Mouse (Mus musculus) brain, embryonic 18.5 days (tissue): ENCODE measurements around the gene Cnn2.

Experiments used
- DNase-seq: peaks from one replicate; pipeline ENCODE4 v3.0.0-alpha.2; 2012; ENCODE audit warnings: low read depth, low spot score

Gene Cnn2

GRCm38 (mm10) chr10:79989870-79990269, 1.5 kb downstream of the Cnn2 start:
- DNase-seq = no peak

DNA sequence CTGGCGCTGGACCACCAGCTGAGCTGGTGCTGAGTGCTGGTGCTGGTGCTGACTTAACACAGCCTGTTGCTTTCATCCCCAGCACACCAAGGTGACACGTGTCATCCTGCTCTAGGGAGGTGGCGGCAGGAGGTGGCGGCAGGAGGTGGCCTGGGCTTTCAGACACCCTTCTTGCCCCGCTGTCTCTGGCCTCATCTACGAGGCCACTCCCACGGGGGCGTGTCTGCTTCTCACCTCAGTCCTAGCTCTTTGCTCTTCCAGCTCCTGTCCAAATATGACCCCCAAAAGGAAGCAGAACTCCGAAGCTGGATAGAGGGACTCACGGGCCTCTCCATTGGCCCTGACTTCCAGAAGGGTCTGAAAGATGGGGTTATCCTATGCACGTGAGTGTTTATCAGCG, 2.7 kb downstream of the Cnn2 start:
- DNase-seq = no peak

GRCm38 (mm10) chr10:79991548-79991947, 3.2 kb downstream of the Cnn2 start:
- no peak for DNase-seq

- DNase-seq = no peak
These were observed 6.2 kb downstream of the Cnn2 start for GRCm38 (mm10) chr10:79994397-79995115.

DNA sequence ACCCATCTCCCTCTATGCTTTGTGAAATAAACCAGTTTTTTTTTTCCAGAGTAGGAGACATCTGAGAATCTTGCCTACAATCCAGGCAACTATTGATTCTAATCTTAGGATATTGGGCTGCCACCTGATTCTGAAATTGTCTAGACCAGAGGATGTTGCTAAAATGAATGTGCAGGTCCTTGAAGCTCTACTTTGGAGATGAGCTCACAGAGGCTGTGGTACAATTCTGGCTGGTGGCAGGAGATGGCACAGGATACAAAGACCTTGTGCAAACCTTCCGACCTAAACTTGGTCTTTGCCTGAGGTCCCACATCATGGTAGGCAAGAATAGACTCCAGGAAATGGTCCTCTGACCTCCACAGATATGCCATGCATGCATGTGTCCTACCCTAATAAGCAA, 7.3 kb downstream of the Cnn2 start:
- DNase-seq = no peak

DNA sequence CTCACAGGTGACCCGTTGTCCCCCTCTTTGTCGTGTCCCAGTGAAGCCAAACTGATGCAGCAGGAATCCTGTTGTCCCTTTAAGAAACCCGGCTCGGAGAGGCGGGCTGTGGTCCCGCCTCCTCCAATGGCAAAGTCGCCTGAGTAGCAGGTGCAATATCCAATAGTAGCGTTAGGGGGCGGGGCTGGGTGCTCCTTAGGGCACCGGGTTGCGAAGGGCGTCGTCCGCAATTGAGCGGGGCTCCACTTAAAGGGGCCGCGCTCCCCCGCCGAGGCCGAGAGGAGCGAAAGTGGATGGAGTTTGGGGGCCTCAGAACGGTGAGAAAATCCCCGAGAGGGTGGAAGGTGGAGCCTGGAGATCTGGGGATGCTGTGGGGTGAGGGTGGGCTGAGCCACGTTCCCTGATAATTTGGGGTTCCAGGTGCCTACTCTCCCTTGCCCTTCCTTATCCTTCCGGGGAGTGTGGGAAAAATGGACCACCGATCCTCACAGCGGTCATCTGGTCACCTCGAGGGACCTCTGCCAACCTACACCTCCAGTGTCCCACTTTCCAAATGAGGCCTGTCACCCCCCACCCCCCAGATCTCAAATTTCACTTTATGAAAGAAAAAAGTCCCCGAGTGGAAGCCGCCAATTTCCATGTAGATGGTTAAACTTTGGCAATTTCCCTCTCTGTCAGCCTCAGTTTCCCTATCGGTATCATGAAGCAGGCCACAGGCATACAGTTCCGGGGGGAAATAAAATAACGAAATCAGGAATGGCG, 8.1 kb downstream of the Cnn2 start, which contains the start of gene Abca7:
Abca7 (plus strand) TSS at position 223 of the 762 bp plus-strand sequence.
- peak; percentile 82 for DNase-seq

- peak; percentile 72 for DNase-seq
These were observed 8.8 kb downstream of the Cnn2 start for GRCm38 (mm10) chr10:79997034-79997760.

DNA sequence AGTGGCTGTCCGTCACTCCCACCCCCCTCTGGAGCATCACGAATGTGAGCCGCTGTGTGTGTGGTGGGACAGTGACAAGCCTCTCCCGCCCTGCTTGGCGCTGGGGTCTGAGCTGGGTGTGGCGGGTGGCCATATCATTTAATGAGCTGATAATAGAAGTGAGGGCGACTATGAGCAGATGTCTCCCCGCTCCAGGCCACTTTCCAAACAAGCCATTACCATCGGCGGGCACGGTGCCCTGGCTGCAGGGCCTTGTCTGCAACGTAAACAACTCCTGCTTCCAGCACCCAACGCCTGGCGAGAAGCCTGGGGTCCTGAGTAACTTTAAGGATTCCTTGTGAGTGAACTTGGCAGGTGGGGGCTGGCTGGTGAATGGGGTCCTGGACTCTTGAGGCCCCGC, 9.4 kb downstream of the Cnn2 start:
- no peak for DNase-seq

DNA sequence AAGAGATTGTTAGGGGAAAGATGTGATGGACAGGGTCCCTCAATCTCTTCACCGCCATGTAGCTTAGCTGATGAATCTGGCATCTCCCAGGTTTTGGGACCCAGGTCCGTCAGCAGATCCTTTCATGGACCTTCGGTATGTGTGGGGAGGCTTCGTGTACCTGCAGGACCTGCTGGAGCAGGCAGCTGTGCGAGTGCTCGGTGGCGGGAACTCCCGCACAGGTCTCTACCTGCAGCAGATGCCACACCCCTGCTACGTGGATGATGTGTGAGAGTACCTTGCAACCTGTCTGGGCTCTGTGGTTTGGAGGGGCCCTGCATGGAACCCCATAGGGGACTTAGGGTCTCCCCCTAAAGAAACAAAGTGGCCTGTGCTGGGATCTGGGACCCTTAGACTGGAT, 13.6 kb downstream of the Cnn2 start:
- no peak for DNase-seq

GRCm38 (mm10) chr10:80002829-80003228, 14.4 kb downstream of the Cnn2 start:
- no peak for DNase-seq

DNA sequence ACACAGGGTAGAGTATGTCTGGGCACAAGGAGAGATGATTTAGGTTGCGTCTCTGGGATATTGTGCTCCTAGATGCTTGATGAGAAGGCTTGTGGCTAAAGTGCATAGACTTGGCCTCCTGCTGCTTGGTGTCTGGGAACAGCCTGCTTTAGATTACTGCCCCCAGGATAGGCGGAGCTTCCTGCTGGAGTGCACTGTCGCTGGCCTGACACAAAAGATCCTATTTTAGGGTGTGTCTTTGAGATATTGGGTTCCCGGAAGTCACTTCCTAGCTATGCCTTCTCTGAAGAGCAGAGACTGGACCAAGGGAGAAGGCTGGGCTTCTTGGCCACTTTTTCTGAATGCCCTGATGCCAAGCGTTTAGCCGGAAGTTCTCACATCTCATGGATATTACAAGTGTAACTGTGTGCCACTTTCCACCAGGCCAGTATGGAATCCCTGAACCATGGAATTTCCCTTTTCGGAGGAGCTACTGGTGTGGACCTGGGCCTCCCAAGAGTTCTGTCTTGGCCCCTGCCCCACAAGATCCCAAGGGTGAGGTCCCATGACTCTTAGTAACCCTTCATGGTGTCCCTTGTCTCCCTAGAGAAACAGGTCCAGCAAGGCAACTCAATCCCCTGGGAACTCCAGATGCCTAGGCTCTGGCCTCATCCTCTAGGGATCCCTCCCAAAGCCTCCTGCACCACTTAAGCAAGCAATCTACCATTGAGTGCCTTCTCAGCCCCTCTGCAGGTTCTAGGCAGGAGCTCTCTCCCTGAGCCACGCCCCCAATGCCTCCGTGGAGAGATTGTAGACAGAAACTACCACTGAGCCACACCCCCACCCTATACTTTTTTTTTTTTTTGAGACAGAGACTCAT, 15.2 kb downstream of the Cnn2 start:
- no peak for DNase-seq

- no peak for DNase-seq
These were observed 15.9 kb downstream of the Cnn2 start for GRCm38 (mm10) chr10:80004233-80004705.

- no peak for DNase-seq
These were observed 23.4 kb downstream of the Cnn2 start for GRCm38 (mm10) chr10:80011740-80012139.

GRCm38 (mm10) chr10:80013609-80014008, 25.2 kb downstream of the Cnn2 start:
- DNase-seq = no peak

- DNase-seq = no peak
These were observed 26.3 kb downstream of the Cnn2 start for GRCm38 (mm10) chr10:80014484-80015290.

- DNase-seq = no peak
These were observed 27.2 kb downstream of the Cnn2 start for GRCm38 (mm10) chr10:80015583-80015982.

- no peak for DNase-seq
These were observed 28.1 kb downstream of the Cnn2 start, which contains the start of gene Arhgap45 for GRCm38 (mm10) chr10:80016511-80016910. Arhgap45 (plus strand) TSS chr10:80016653.

GRCm38 (mm10) chr10:80016931-80017330, 28.5 kb downstream of the Cnn2 start:
- no peak for DNase-seq

- DNase-seq = no peak
These were observed 29.0 kb downstream of the Cnn2 start for GRCm38 (mm10) chr10:80017361-80017760.

DNA sequence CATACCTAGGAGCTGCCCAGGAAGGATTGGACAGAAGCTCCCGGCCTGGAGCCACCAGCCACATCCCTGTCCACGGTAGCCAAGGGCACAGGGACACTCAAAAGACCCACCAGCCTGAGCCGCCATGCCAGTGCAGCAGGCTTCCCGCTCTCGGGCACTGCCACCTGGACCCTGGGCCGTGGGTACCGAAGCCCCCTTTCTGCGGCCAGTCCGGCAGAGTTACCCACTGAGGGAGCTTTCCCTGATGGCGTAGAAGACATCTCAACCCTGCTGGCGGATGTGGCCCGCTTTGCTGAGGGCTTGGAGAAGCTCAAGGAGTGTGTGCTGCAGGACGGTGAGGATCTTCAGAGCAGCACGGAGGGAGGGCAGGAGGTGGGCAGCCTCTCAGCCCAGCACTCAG, 29.4 kb downstream of the Cnn2 start:
- no peak for DNase-seq
